Mouse (Mus musculus) naive thymus-derived CD4-positive, alpha-beta T cell, adult 5 months (primary cell): Measurements from ENCODE around the gene Dcaf5. TPM values are rescaled to one million over a fixed set of nuclear protein-coding genes. Genes with fewer than 3 reads are reported as not detected.

ENCODE experiments used
- polyA plus RNA-seq: library from polyadenylated mRNA; unstranded; fragments of 100-300 nt; shearing (Covaris generic); gene quantifications from one replicate; pipeline ENCODE4 v1.2.1, GENCODE M21; 2017

Gene Dcaf5
- 66.6 TPM for polyA plus RNA-seq

DNA sequence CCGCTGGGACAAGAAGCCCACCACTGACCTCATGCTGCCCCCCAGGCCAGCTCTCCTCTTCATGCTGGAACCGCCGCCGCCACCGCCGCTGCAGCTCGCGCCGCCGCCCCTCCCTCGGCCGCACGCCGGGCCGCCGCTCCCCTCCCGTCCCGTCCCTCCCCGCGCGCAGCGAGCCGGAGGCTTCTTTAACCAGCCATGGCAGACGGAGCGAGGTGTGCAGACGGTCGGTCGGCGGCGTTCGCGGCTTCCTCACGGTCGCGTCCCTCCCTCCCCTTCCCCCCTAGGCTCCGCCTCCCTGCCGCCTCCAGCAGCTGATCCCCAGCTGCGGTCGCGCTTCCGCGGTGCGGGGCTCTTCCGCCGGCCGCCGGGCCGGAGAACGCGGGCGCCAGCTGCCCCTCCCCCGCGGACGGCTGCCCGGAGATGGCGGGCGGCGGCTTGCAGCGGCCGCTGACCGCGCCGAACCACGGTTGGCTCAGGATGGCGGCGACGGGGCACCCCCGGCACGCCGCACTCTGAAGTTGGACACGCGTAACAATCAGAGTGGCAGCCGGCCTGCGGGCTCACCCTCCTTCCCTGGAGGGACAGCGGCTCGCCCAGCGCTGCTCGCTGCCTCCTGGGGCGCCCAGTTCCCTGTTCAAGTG, at the start of gene Dcaf5:
Gene Dcaf5, minus strand, starts transcription at position 266 of the 641 bp plus-strand sequence.

GRCm38 (mm10) chr12:80462942-80463651, 26.7 kb upstream of the Dcaf5 start, which contains the start of gene Exd2:
Gene Exd2 (plus strand): TSS chr12:80463095.

Other genes with a start within 250 kb of the Dcaf5 start
- gene Actn1, start 176.2 kb downstream of the Dcaf5 start, polyA plus RNA-seq: 99.7 TPM
- gene Exd2, start 26.5 kb upstream of the Dcaf5 start, polyA plus RNA-seq: 48.1 TPM
- 0.55 TPM for gene Galnt16, start 81.7 kb upstream of the Dcaf5 start, polyA plus RNA-seq
- 19.2 TPM for gene Slc39a9, start 207.3 kb upstream of the Dcaf5 start, polyA plus RNA-seq
- gene Erh, start 207.7 kb upstream of the Dcaf5 start, polyA plus RNA-seq: 51.7 TPM